Mouse (Mus musculus) erythroblast, embryonic 14.5 days (primary cell): Measurements from ENCODE around the gene Ccndbp1. TPM values are rescaled to one million over a fixed set of nuclear protein-coding genes. Genes with fewer than 3 reads are reported as not detected.
"Not testable (repeated sequence)": the region's sequence is repeated elsewhere in the genome, so short reads cannot be mapped to it uniquely, and the experiment has no call there.

Experiments
- H3K27me3 ChIP-seq: 2 replicates; pipeline ENCODE4 v1.6.1; 2012; ENCODE audit warnings: inconsistent platforms; ENCODE audit not compliant: control insufficient read depth
- H3K36me3 ChIP-seq: 2 replicates; pipeline ENCODE4 v1.6.1; 2012; ENCODE audit warnings: mild to moderate bottlenecking, inconsistent platforms; ENCODE audit not compliant: control insufficient read depth
- H3K4me1 ChIP-seq: 2 replicates; pipeline ENCODE4 v1.6.1; 2012; ENCODE audit warnings: inconsistent platforms; ENCODE audit not compliant: control insufficient read depth
- H3K4me3 ChIP-seq: replicated peaks from 2 replicates; pipeline ENCODE3; 2012; ENCODE audit warnings: moderate library complexity, mild to moderate bottlenecking, inconsistent platforms
- H3K9me3 ChIP-seq: 2 replicates; pipeline ENCODE4 v1.6.1; 2012; ENCODE audit warnings: low read length, inconsistent platforms, mixed read lengths; ENCODE audit not compliant: control insufficient read depth
- GATA1 ChIP-seq: IDR thresholded peaks from 2 replicates; pipeline ENCODE4 v1.6.1; 2012; ENCODE audit warnings: low read length, inconsistent platforms, mixed read lengths
- TAL1 ChIP-seq: IDR thresholded peaks from 3 replicates; pipeline ENCODE4 v1.6.1; 2012; ENCODE audit warnings: low read length, inconsistent platforms, mixed read lengths
- polyA plus RNA-seq: library from polyadenylated mRNA; stranded (reverse); fragments of >175 nt; gene quantifications from 2 replicates; pipeline ENCODE4 v1.2.3, GENCODE M21; 2012

Gene Ccndbp1
- 3.2 and 3.3 TPM in 2 replicates for polyA plus RNA-seq

DNA sequence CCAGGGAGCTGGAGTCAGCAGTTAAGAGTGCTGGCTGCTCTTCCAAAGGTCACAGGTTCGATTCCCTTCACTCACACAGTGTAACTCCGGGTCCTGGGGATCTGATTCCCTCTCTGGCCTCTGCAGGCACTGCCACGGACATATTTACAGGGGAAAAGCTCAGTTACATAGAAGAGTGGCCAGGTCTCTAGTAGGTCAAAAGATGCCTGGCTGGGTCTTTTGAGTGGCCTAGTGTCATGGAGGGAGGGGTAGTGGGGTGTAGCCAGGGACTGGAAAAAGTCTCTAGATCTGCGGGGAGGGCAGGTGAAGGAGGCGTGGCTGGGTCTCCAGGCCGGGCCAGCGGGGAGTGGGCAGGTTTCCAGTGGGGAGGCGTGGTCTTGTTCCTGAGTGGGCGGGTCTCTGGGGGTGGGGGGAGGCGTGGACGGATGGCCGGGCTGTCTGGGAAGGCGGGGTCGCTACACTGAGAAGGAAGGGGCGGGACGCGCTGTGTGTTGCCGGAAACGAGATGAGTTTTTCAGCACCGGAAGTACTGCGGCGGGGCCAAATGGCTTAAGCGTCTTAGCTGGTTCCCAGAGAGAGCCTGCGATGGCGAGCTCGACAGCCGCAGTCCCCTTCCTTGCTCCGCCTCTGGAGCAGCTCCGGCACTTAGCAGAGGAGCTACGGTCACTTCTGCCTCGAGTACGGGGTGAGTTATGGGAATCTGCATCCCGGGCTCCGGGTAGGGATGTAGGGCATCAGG lies at the start of gene Ccndbp1:
Ccndbp1 (plus strand) TSS at position 479 of the 739 bp plus-strand sequence.
- Histone ChIP-seq H3K27me3 (no peaks in the 10 kb centered on the region), H3K4me1 (peaks cover 31% of the 10 kb centered on the region), H3K4me3 (peak within 1 kb of the TSS; percentile 89), H3K9me3 (no peaks in the 10 kb centered on the region), H3K36me3 (peaks cover 34% of the 10 kb centered on the region)
- TF ChIP-seq GATA1 (no peak), TAL1 (no peak)

DNA sequence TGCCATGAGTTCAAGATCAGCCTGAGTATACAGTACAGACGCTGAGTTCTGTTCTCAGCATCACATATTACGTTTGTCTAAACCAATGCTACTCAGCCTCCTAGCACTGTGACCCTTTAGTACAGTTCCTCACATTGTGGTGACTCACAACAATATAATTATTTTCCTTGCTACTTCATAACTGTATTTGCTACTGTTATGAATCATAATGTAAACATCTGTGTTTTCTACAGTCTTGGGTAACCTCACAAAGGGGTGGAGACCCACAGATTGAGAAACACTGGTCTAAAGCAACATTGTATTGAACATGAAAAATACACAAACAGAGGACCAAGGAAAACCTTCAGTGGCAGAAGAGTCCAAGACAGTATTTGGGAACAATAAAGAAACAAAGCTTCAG lies 48.8 kb upstream of the Ccndbp1 start:
- no peak overlapping the region for H3K4me3 ChIP-seq
- H3K4me1 ChIP-seq, result no peaks in the 10 kb centered on the region
- TF ChIP-seq GATA1, result no peak
- TF ChIP-seq TAL1, result no peak
- peaks cover 55% of the 10 kb centered on the region for H3K36me3 ChIP-seq
- no peaks in the 10 kb centered on the region for H3K27me3 ChIP-seq
- no peaks in the 10 kb centered on the region for H3K9me3 ChIP-seq

DNA sequence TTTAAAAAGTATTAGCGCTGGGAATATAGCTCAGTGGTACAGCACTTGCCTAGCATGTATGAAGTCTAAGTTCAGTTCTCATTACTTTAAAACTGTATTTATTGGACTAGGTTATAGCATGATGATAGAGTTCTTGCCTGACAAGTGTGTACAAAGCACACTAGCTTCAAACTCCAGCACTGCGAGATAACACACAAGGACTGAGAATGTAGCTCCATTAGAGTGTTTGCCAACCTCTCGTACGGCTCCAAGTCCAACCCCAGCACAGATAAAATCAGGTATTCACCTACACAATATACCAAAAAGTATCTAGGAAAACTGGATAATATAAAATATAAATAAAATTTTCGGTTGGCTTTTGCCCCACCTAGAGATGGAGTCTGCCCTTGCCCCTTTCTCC lies 48.4 kb upstream of the Ccndbp1 start:
- no peak overlapping the region for H3K4me3 ChIP-seq
- H3K36me3 ChIP-seq, result peaks cover 53% of the 10 kb centered on the region
- no peaks in the 10 kb centered on the region for H3K9me3 ChIP-seq
- no peaks in the 10 kb centered on the region for H3K27me3 ChIP-seq
- no peak for TF ChIP-seq TAL1
- H3K4me1 ChIP-seq, result no peaks in the 10 kb centered on the region

- no peaks in the 10 kb centered on the region for H3K27me3 ChIP-seq
- no peak overlapping the region for H3K4me3 ChIP-seq
- TF ChIP-seq TAL1 (no peak), GATA1 (no peak)
- H3K36me3 ChIP-seq, result peaks cover 52% of the 10 kb centered on the region
- no peaks in the 10 kb centered on the region for H3K4me1 ChIP-seq
- H3K9me3 ChIP-seq, result no peaks in the 10 kb centered on the region
Measured at GRCm38 (mm10) chr2:120960261-120960660, 47.9 kb upstream of the Ccndbp1 start.

DNA sequence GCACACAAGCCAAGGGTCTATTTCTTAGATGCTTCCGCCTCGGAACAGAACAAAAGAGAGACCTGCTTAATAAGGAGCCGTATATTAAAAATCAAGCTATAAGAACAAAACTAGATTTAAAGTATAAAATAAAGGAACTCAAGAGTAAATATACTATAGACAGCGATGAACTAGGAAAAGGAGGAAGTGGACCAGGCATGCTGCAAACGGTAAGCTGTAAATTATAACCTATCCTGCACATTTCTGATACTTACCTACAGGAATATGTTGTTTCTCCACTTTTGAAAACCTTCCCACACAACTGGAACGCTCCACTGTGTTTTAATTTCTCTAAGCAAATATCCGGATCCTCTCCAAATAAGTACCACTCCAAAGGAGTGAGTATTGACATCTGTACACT lies 45.1 kb upstream of the Ccndbp1 start:
- Histone ChIP-seq H3K4me1 (peaks cover 16% of the 10 kb centered on the region), H3K36me3 (peaks cover 62% of the 10 kb centered on the region), H3K27me3 (no peaks in the 10 kb centered on the region), H3K4me3 (no peak overlapping the region), H3K9me3 (no peaks in the 10 kb centered on the region)
- no peak for TF ChIP-seq GATA1
- no peak for TF ChIP-seq TAL1

- no peak overlapping the region for H3K4me3 ChIP-seq
- no peaks in the 10 kb centered on the region for H3K9me3 ChIP-seq
- H3K4me1 ChIP-seq, result peaks cover 36% of the 10 kb centered on the region
- no peaks in the 10 kb centered on the region for H3K27me3 ChIP-seq
- peaks cover 47% of the 10 kb centered on the region for H3K36me3 ChIP-seq
- TF ChIP-seq TAL1 (no peak), GATA1 (no peak)
Measured at GRCm38 (mm10) chr2:120965486-120965885, 42.7 kb upstream of the Ccndbp1 start.

DNA sequence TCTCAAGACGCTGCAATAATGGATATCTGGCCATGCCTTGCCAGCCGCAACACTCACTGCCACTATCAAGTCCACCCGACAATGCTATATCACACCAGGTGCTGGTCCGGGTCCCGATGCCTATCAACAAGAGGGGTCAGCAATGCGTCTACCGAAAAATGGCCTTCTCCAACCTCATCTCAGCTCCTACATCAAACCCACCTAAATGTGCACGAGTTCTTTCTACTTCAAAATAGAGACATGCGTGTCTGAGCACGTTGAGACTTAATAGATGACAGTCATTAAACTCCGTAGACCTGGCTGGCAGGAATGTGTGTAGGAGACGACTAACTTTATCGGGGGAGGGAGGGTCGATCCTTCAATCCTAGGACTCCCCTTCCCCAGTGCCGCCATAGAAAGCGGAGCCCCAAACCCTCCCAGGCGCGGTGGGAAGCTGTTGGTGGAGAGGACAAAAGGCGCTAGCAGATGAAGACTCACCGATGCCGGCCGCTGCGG lies 38.1 kb upstream of the Ccndbp1 start:
- H3K4me1 ChIP-seq, result peaks cover 51% of the 10 kb centered on the region
- H3K36me3 ChIP-seq, result peaks cover 22% of the 10 kb centered on the region
- peak overlapping the region; percentile 90 for H3K4me3 ChIP-seq
- H3K9me3 ChIP-seq, result no peaks in the 10 kb centered on the region
- TF ChIP-seq TAL1 (no peak), GATA1 (no peak)
- H3K27me3 ChIP-seq, result no peaks in the 10 kb centered on the region

DNA sequence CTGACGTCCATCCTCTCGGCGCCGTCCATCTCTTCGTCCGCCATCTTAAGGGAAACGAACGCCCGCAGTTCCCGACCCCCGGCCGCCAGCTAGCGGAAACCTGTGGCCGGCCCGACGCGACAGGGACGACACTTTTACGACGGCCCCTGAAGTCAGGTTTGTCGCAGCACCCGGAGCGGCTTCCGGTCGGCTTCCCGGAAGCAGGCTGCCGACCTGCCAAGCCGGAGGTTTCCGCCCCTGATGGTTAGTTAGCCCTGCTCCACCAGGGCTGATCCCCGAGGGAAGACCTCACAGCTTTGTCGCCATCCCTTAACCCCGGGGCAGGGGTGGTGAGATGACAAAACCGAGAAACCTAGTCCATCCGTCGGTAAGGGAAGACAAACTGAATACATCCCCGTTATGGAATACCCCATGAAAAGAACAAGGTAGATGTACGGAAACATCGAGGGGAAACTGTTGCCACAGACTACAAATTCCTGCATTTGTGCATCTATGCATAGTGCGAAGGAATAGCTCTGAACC lies 37.6 kb upstream of the Ccndbp1 start, which contains the start of gene Ubr1:
Ubr1 (minus strand) TSS at position 157 of the 522 bp plus-strand sequence.
- no peak for TF ChIP-seq GATA1
- no peak for TF ChIP-seq TAL1
- Histone ChIP-seq H3K4me1 (peaks cover 52% of the 10 kb centered on the region), H3K27me3 (no peaks in the 10 kb centered on the region)

DNA sequence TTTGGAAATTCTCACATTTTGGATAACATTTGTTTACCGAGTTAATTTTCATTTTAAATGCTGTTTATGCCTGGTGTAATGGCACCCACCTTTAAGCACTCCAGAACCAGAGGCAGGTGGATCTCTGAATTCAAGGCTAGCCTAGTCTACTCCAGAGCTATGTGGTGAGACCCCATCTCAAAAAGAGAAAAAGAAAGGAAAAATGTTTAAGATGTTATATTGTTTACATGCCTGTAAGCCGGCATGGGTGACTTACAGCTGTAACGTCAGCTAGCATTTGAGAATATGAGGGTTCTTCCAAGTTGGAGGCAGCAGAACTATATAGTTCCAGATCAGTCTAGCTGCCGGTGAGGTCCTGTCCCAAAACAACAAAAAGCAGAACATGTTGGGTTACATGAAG lies 36.4 kb upstream of the Ccndbp1 start:
- Histone ChIP-seq H3K4me1 (peaks cover 55% of the 10 kb centered on the region), H3K9me3 (no peaks in the 10 kb centered on the region), H3K36me3 (peaks cover 15% of the 10 kb centered on the region), H3K4me3 (peak overlapping the region; percentile 90), H3K27me3 (no peaks in the 10 kb centered on the region)
- no peak for TF ChIP-seq TAL1
- TF ChIP-seq GATA1, result no peak

More for the DNA sequence above, 37.6 kb upstream of the Ccndbp1 start, which contains the start of gene Ubr1:
- peaks cover 22% of the 10 kb centered on the region for H3K36me3 ChIP-seq
- peak within 1 kb of the TSS; percentile 90 for H3K4me3 ChIP-seq
- H3K9me3 ChIP-seq, result no peaks in the 10 kb centered on the region

DNA sequence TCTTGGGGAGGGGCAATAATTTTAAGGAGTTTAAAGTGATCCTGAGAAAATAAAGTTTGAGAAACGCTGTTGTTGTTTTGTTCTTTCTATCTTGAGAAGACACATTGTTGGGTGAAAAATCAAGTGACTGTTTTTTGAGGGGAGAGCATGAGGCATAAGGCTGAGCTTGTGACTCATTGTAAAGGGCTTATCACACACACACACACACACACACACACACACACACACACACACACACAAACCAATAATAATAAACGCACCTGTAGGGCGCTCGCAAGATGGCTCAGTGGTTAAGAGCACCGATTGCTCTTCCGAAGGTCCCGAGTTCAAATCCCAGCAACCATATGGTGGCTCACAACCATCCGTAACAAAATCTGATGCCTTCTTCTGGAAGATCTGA lies 35.9 kb upstream of the Ccndbp1 start:
- H3K4me3 ChIP-seq, result not testable (repeated sequence)

More for the DNA sequence above, 35.9 kb upstream of the Ccndbp1 start:
- H3K9me3 ChIP-seq, H3K27me3 ChIP-seq: not testable (repeated sequence)
- Histone ChIP-seq H3K4me1 (peaks cover 56% of the 10 kb centered on the region), H3K36me3 (peaks cover 10% of the 10 kb centered on the region)
